Mouse (Mus musculus) stomach, postnatal 0 days (tissue): ENCODE measurements around the gene Dock2.
A peak's percentile ranks its signal among the peaks of the same experiment; 100 is the strongest.

Experiments used
- CTCF ChIP-seq: IDR thresholded peaks from 2 replicates; pipeline ENCODE4 v1.5.1; 2016; ENCODE audit warnings: antibody characterized with exemption, low read depth, mild to moderate bottlenecking, moderate library complexity
- EP300 ChIP-seq: optimal IDR thresholded peaks from 2 replicates; pipeline ENCODE3; 2016; ENCODE audit warnings: antibody characterized with exemption

DNA sequence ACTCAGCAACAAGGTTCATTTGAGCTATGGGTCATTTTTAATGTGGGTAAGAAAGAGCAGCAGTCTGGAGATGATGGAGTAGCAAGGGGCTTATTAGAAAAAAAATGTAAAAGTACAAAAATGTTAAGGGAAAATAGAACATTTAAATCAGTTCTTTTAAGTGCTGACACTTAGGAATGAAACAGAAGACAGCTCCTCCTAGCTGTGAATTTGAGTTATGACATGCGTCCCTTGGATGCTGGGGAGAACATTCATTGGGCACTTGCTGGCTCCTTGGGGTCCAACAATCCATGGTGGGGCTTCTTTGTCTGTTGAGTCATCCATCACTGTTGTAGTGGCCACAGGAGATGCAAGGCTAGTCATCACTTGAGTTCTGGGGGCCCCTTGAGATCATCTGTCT, 556.5 kb downstream of the Dock2 start:
- TF ChIP-seq CTCF (peak; percentile 62), EP300 (no peak)
